In genomic region chr13:46932846-46933245, GRCm38 (mm10) we compare ENCODE assay signal across 23 mouse cellular contexts. TPM values are rescaled to one million over a fixed set of nuclear protein-coding genes. Genes with fewer than 3 reads are reported as not detected.
A peak's percentile ranks its signal among the peaks of the same experiment; 100 is the strongest.
DNase-seq lines count a peak whose midpoint lies in the region; ATAC-seq lines count a peak whose summit lies in the region.
"Had no signal": no experiment of that assay in that cellular context is flagged by ENCODE, and none has a peak within 500 bp of the region (broad histone marks: within the 10 kb centered on the region; RNA-seq: fewer than 3 reads in every experiment).

No protein-coding gene starts in this region.

- H3K4me3 ChIP-seq in lung, embryonic 16.5 days (ENCODE audit: low read length), result no peak overlapping the region
- H3K4me3 ChIP-seq: forebrain, embryonic 10.5 days; forebrain, embryonic 13.5 days; hindbrain, embryonic 10.5 days; hindbrain, embryonic 13.5 days had no signal

- peaks cover 18% of the 10 kb centered on the region for H3K4me1 ChIP-seq in lung, embryonic 16.5 days (replicated peaks; ENCODE audit: control insufficient read depth, insufficient read depth, low read length)

- no peak overlapping the region for H3K4me2 ChIP-seq in lung, embryonic 16.5 days (ENCODE audit: low read depth, low read length)
- H3K4me2 ChIP-seq: forebrain, embryonic 13.5 days; heart, embryonic 11.5 days; hindbrain, embryonic 13.5 days had no signal

- H3K27me3 ChIP-seq in lung, embryonic 16.5 days (ENCODE audit: control insufficient read depth, insufficient read depth, low read depth, low read length), result no peaks in the 10 kb centered on the region
- H3K27me3 ChIP-seq: forebrain, embryonic 13.5 days had no signal

- no peak for ATAC-seq in lung, embryonic 16.5 days (ENCODE audit: low read depth)
- ATAC-seq in activated CD4-positive, CD25-positive, alpha-beta regulatory T cell, adult 4 months, result no peak
- ATAC-seq: CD4-positive, CD25-positive, alpha-beta regulatory T cell, adult 4 months; forebrain, embryonic 13.5 days; forebrain, embryonic 16.5 days; hindbrain, postnatal 0 days had no signal

- 53% methylated on average over 6 of the region's 6 CpGs for WGBS in lung, embryonic 16.5 days

- no peaks in the 10 kb centered on the region for H3K9me3 ChIP-seq in lung, embryonic 16.5 days (ENCODE audit: control insufficient read depth, low read length)
- H3K9me3 ChIP-seq: forebrain, embryonic 10.5 days; forebrain, embryonic 13.5 days; hindbrain, embryonic 10.5 days; hindbrain, embryonic 13.5 days had no signal

- no peak overlapping the region for H3K9ac ChIP-seq in lung, embryonic 16.5 days (ENCODE audit: low read length)
- H3K9ac ChIP-seq: forebrain, embryonic 13.5 days; hindbrain, embryonic 13.5 days had no signal

- peak overlapping the region; percentile 16; the same call in 1 of the 2 replicates for H3K27ac ChIP-seq in lung, embryonic 16.5 days (ENCODE audit: low read length)
- H3K27ac ChIP-seq: forebrain, embryonic 10.5 days; forebrain, embryonic 13.5 days; hindbrain, embryonic 10.5 days; hindbrain, embryonic 13.5 days; hindbrain, postnatal 0 days had no signal

- DNase-seq in 416B (ENCODE audit: low read depth), result peak; percentile 56
- DNase-seq in lung, postnatal 14 days, result peak; percentile 21
- DNase-seq in lung, postnatal 4 days, result peak; percentile 24 to 30
- DNase-seq in urinary bladder, adult 2 months (ENCODE audit: low spot score), result no peak
- DNase-seq in thymus, adult 18-20 months, result no peak
- DNase-seq: adrenal gland, postnatal 10 days; adrenal gland, postnatal 36 days; cerebellum, adult 18-20 months; cerebellum, adult 9-10 months; cerebellum, postnatal 14 days; gastrocnemius, postnatal 10 days; gastrocnemius, postnatal 36 days; heart, adult 11 months had no signal

- H3K36me3 ChIP-seq in lung, embryonic 16.5 days (ENCODE audit: control insufficient read depth, insufficient read depth, low read length), result no peaks in the 10 kb centered on the region
- H3K36me3 ChIP-seq: forebrain, embryonic 10.5 days; hindbrain, embryonic 10.5 days; hindbrain, embryonic 13.5 days had no signal

RNA-seq across cellular contexts. Expression of gene Kif13a, which starts 3.2 kb away (rescaled TPM):
- 11.7 and 12.6 TPM in 2 replicates for polyA plus RNA-seq in lung, embryonic 16.5 days (2015; fragmentation: Nextera tagmentation; extraction: Ambion mirVana)
- 1 to 10 TPM; 3.5 to 5.7 TPM for polyA plus RNA-seq in activated CD4-positive, CD25-positive, alpha-beta regulatory T cell, adult 4 months (2017; shearing (Covaris generic))
- polyA plus RNA-seq in urinary bladder, adult 2 months (2012; rRNA removed), result 25.5 and 35.3 TPM in 2 replicates

Comparison
In these comparisons a context has a peak if more than half of its experiments do, and no peak if none do; other contexts are left out.
1. DNase-seq: peak in 416B (single experiment), lung, postnatal 14 days (single experiment) and lung, postnatal 4 days (2 of 2); none in urinary bladder, adult 2 months (single experiment) and thymus, adult 18-20 months (0 of 2).